Mouse (Mus musculus) v-Abl transformed pro-B cells (cell line): ENCODE measurements around the gene Rhoj.
"Not testable (repeated sequence)": the region's sequence is repeated elsewhere in the genome, so short reads cannot be mapped to it uniquely, and the experiment has no call there.

ENCODE experiments used
- in situ Hi-C, 2 experiments: fragments of 400-800 bp; cut with MboI; formaldehyde crosslinking; loops; one replicate each; pipeline ENCODE4 v1.15.1; 2025; ENCODE audit not compliant: unreplicated experiment in 2 of 2

The Rhoj gene

DNA sequence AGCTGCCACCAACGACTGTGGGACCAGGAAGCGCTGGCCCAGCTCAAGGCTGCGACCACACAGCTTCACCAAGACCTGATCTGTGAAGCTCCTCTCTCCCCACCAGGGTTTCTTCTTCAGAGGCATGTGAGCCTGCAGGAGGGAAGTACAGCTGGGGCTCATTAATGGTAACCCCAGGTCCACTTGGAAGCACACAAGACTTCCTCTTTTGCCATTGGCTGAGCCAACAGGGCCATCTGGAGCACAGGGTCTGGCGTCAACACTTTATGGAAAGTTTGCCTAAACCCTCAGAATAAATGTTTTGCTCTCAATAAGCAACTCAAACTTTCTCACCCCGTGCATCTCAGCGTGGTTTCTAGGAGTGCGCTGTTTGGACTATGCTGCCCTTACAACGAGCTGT is 79.0 kb downstream of the Rhoj start:
- in situ Hi-C loops: loop anchor here in 1 of 2 experiments (5.0 to 25.0 kb wide), 2 partner anchors 105 to 1375 kb away; no protein-coding TSS in a partner anchor

DNA sequence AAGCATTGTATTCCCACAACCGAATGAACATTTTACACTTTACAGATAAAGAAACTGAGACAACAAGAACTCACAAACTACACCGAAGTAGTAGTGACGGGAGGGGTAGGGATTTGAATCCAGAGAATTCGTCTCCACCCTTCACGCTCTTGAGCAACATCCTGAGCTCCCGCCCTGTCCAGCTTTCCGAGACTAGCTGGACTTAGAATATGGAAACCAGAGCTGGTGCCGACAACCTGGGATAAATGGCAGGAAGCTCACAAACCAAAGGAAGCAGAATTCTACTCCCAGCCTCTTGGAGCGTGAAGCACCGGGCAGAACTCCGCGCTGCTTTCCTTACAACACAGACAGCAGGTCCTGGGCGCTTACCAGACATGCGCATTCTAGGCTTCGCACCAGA is 79.7 kb downstream of the Rhoj start:
- in situ Hi-C loops: loop anchor here in 1 of 2 experiments (5.0 to 25.0 kb wide), 2 partner anchors 106 to 1376 kb away; no protein-coding TSS in a partner anchor

DNA sequence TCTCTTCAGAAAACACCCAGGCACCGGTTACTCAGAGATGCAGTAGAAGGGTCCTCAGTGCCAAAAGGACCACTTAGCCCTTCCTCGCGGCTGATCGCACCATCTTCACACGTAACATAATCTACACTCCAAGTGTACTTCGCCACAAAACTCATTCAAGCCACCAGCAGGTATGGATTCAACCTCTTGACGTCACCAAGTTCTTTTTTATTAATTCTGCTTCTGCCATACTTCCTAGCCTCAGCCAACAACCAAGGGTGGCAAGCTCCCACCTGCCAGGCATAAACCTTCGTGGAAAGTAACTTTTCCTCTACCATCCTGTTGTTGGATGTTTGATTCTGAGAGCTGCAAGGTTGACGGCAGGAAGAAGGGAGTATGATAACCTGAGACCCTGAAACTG is 80.4 kb downstream of the Rhoj start:
- in situ Hi-C loops: loop anchor here in 1 of 2 experiments (5.0 to 25.0 kb wide), 2 partner anchors 106 to 1376 kb away; no protein-coding TSS in a partner anchor

DNA sequence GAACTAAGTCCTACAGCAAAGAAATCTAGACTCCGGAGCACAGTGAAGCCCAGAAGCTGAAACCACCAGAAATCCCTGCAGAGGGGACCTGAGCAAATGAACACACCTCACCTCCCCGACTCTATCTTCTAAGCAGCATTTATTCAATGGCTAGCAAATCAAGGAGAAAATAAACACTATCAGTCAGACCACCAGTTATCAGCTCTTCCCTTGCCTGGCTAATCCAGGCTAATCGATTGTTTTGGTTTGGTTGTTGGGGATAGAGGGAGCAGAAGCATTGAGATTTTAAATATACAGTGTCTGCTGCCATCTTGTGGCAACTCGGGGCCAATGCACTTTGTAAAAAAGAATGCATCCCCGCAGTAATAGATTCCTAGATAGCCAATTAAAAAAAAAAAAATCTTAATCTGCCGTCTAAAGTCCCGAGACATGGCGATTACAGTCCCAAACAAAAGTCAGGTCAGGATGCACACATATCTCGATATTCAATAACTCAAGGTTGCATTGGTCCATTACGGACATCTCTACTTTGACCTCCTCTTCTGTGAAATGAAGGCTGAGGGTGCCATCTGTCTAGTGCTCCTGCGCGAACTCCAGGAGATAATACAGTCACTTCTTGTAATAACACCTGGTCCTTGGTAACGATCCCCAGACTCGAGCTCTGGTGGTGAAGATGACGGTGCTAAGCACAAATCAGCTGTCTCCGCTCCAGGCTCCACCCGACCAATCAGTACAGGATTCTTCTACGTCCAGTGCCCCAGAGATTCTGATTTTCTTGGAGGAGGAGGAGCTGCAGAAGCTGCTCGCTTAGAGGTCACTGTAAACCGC is 81.4 kb downstream of the Rhoj start:
- in situ Hi-C loops: loop anchor here (5.0 to 25.0 kb wide), 7 partner anchors 53 to 1377 kb away; no protein-coding TSS in a partner anchor

DNA sequence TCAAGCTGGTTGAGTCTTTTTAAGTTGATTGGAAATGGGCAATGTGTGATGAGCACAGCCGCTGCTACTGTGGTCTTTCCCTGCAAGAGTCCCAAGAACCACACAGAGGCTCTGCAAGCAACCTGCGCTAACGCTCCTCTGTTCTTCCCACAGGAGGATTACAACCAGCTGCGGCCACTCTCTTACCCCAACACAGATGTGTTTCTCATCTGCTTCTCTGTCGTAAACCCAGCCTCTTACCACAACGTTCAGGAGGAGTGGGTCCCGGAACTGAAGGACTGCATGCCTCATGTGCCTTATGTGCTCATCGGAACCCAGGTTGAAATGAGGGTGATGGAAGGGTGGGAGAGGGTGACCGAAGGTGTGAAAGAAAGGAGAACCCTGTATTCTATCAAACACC is 83.4 kb downstream of the Rhoj start:
- in situ Hi-C loops: loop anchor here (5.0 to 25.0 kb wide), 7 partner anchors 51 to 1379 kb away; no protein-coding TSS in a partner anchor

DNA sequence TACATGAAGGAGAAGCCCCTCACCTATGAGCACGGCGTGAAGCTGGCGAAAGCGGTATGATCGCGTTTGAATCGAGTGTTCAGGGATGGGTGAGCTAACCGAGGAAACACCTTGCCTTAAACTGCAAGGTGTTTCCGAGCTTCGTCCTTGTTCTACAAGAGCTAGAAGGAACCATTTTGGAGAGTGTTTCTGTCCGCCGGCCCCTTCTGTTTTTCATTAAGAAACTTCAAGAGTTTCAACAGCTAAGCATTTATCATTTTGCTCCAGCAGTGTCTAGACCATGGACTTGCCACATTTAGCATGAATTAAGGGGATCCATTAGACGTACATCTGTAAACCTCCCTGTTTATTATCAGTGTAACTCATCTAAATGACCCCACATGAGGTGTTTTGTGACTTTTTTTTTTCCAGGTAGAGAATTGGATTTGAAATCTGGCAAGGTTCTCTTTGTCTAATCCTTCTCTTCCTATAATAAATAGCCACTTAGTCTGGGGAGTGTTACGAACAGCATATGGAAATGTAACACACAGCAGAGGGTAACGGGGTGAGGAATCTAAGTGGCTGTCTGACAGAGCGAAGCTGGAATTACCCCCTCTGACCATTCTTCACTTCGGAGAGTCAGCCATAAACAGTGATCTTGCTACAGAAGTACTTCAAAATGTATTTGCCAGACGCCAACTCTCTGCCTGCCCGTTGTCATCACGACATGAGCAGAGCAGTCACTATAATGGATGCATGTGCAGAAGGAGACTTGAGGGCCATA is 86.1 kb downstream of the Rhoj start:
- in situ Hi-C loops: loop anchor here (5.0 to 25.0 kb wide), 7 partner anchors 48 to 1382 kb away; no protein-coding TSS in a partner anchor

DNA sequence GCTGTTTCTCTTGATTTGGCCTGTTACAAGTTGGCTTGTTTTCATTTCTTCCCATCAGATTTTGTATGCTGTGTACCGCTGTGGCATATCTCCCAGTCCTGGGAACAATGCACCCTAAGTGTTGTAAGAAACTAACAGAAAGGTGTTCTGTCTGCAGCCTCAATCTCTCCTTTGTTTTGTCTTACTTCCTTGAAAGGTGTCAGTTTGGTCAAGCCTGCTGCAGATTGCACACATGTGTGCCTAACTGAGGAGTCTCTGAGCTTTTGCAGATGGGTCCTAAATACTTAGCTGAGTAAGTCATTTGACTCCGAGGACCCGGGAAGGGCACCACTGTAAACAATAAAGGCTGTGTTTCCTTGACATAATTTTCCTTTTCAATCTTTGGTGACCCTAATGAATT is 88.5 kb downstream of the Rhoj start:
- in situ Hi-C loops: loop anchor here (10.0 to 25.0 kb wide), 2 partner anchors 248 to 1384 kb away; no protein-coding TSS in a partner anchor

DNA sequence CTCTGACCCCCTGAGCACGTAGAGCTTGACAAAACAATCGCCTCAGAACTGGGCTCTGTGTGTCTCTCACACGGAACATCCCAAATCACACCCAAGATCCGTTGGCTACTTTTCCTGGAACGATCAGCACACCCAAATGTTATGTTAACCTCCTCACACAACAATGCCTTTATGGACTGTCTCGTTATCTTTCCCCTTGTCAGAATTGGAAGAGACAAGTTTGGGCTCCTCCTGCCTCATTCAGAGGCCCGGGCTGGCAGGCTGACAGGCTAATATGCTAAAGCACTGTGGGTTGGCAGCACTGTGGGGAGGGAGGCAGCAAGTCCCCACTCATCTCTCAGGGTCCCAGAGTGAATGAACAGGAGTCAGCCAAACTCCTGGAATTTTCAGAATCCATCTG is 89.0 kb downstream of the Rhoj start:
- in situ Hi-C loops: loop anchor here (10.0 to 25.0 kb wide), 2 partner anchors 248 to 1385 kb away; no protein-coding TSS in a partner anchor

DNA sequence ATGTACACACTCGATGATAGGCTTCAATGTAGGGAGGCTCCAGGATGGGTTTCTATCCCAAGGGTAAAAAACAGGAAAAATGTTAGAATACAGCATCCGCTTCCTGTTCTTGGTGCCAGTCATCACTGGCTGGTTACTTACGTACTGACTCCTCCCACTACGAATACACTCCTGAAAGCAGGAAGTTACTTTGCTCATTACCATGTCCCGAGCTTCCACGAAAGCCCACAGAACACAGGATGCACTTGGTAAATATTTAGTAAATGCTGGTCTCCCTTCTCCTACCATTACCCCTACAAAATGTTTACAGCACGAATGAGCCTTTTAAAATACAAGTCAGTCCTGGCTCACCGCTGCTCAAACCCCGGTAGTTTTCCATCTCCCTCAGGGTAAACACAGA is 104.8 kb downstream of the Rhoj start:
- in situ Hi-C loops: no loop called here

DNA sequence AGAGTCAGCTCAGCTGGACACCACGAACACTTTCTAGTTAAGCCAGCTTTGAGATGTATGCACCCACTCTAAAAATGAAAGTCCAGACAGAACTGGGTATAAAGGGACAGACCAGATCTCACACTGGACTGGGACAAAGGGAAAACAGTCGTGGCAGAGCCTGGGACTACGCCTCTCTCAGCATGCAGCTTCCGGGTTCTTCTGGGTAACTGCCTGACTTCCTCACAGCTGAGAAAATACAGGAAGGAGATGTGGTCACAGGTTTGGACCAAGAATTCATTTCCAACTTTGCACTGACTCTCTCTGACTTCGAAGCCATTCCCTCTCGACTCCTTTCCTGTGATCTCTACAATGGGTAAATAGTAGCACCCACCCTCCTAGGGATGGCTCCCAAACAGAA is 106.9 kb downstream of the Rhoj start:
- in situ Hi-C loops: no loop called here

DNA sequence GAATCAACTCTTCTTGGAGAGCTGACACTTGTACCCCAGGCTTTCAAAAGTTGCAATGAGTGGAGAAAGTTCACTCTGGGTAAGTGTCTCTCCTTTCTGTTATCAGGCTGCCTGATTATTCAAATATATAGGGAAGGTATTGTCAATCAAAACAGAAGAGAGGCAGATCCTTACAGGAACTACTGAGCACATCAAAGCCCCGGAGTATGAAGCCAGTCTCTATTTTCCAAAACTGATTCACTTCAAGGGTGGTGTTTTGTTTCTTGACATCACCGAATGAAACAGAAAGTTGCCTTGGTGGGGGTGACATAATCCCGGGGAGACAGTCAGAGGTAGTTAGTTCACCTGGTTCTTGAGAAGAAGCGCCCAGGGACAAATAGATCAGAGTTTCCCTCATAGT is 108.6 kb downstream of the Rhoj start, which contains the start of gene Gphb5:
Gene Gphb5, minus strand, starts transcription at position 101 of the 400 bp plus-strand sequence.
- in situ Hi-C loops: no loop called here

DNA sequence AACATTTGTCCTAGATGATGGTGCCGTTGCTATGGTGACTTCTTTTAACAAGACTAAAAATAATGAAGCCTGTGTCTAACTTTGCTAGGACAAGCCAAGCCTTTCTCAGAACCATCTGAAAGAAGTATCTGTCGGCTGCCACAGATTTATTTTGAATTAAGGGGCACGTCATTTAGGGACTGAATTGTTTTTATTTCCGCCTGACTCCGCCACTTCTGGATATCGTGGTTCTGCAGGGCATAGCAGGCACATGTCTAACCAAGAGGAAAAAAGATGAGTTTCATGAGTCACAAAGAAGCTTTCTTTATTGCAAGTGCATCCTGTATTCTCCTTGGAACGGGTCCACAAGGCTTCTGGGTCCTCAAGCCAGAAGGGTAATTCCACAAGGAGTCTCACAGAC is 116.2 kb downstream of the Rhoj start:
- in situ Hi-C loops: no loop called here

DNA sequence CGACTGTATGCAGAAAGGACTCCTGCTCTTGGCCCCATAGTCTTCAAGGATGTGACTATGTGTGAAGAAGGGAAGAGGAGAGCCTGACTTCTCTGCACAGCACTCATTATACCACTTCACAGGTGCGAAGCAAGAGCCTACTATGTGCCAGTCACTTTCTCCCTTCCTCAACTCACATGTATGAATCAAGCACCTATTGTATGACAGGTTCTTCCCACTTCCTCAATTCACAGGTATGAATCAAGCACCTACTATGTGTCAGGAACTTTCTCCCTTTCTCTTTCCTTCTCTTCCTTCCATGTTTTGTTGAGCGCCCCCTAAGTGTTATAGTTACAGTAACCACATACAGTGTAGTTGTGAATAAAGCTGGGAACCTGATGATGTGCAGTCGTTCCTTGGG is 116.7 kb downstream of the Rhoj start:
- in situ Hi-C loops: no loop called here

DNA sequence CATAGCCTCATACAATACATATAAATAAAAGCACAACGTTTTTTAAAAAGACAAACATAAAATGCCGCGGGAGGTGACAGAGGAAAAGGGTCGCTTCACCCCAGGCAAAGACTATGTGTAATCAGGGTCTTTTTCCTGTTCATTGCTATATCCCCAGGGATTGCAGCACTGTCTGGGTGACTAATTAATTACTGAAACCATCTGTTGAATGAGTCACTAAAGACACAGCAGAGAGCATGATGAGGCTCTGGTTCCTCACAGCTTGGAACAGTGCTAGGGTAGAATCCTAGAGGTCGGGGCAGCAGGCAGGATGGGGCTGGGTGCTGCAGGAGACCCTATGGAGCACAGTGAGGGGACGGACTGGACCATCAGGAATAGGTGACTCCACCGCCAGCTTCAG is 117.8 kb downstream of the Rhoj start:
- in situ Hi-C loops: no loop called here

DNA sequence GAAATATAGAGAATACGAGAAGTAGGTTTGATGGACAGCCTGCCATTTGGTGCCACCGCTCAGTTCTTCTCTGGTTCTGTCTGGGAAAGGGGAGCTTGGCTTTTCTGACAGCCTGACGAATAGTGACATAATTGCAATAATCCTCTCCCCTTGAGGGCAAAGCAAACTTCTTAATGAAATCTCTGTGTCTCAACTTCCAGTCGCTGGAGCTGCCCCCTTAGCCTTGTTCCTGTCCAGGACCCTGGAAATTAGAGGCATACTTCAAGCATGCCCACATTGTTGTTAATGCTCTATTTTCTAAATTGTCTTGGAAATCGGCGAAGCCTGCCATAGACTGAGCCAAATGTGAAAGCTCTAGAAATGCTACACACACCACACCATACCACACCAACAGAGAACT is 120.6 kb downstream of the Rhoj start:
- in situ Hi-C loops: no loop called here

DNA sequence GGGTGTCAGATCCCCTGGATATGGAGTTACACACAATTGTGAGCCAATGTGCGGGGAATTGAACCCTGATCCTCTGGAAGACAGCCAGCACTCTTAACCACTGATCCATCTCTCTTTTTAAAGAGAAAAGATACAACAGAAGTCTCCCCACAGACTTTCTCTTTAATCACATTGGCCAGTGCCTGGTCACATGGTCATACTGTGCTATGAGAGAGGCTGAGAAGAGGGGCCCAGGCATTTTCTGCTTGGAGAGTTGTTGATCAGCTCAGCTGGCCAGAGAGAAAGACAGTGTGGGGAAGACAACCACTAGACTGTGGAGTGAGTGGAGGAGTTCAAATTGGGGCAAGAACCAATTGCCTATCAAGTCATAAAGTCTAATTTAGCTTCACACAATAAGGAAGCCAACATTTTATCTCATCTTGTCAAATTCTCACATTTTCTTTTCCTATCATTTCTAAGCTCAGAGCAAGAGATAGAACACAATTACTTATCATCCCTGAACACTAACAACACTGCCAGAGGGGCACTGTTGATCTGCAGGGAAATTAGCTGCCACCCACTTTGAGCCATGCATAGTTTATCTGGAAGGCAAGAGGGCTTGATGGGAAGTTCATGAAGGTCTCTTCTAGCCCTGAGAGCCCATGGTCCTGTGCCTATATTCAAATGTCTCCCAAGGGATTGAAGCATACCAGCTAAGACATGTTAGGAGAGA is 121.7 kb downstream of the Rhoj start:
- in situ Hi-C loops: no loop called here

DNA sequence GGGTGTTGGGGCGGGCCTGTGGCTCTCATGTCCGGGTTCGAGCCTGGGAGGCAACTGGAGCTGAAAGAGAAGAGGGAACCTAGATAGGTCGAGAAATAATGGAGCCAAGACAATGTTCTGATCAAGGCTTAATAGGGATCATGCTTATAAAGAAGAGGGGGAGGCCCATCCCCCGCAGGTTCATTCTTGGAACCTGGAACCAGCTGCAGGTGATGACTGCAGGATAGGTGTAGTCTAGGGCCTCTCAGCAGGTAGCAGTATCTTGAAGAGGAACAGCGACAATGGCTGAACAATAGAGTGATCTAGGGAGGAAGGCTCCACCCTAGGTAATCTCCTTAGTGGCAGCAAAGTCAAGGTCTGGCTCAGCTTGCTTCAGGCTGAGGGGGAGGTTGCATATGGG is 124.3 kb downstream of the Rhoj start:
- in situ Hi-C loops: not testable (repeated sequence)

DNA sequence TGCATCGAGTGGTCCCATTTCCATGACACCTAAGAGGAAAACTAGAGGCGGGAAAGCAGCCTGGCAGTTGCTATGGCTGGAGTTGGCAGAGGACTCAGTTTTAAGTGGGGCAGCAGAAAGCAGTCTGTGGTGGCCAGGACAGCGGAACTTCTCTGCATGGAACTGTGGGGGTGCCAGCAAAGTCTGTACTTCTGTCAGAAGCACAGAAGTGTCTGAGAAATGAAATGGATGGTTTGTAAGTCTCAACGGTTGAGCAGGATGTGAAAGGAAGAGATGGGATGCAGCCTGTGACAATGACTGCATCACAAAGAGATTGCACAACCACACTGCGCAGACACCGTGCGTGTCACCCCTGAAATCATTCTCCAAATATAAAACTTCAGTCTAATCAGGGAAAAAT is 138.1 kb downstream of the Rhoj start:
- in situ Hi-C loops: loop anchor here (5.0 to 10.0 kb wide), 4 partner anchors 54 to 1114 kb away; partner anchors contain the start of gene Sgpp1 (in 1 of the 2)

DNA sequence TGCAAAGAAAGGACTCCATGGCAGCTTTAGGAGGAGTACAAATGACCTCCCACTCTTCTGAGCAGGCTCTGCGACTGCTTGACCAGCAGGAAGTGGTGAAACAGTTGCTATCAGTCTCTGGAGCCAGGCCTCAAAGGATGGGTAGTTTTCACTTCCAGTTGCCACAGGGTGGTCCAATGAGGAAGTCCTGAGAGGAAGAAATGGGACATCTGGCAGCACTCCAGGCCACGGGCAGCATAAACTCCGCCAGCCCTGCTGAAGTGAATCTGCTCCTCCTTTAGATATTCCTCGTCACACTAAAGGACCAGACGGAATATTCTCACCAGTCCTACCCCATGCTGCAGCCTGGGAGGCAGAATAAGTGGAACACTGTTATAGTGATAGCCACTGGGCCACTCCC is 140.8 kb downstream of the Rhoj start:
- in situ Hi-C loops: loop anchor here (5.0 to 10.0 kb wide), 4 partner anchors 57 to 1117 kb away; partner anchors contain the start of gene Sgpp1 (in 1 of the 2)

DNA sequence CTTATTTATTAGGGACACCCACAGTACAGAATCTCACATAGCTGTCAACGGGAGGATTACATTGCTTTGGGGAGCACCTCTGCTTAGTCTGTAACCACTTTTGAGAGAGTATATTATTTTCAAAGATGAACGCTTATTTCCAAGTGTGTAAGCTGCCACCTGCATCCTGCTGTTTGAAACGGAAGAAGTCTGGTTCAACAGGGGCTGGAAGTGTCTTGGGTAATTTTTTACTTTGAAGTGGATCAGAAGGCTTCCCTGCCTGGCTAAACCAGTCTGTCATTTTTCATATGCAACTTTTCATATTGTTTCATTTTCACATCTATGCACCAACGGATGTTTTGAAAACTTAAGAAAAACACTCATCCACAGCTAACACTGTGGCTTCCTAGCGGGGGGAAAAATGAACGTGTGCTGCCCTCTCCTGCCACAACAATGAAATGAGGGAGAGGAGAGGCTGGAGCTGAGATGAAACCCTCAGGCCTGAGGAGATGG is 141.4 kb downstream of the Rhoj start:
- in situ Hi-C loops: loop anchor here (5.0 to 10.0 kb wide), 4 partner anchors 57 to 1117 kb away; partner anchors contain the start of gene Sgpp1 (in 1 of the 2)
